ENCODE assay signal across 10 mouse cellular contexts in the genomic region with DNA sequence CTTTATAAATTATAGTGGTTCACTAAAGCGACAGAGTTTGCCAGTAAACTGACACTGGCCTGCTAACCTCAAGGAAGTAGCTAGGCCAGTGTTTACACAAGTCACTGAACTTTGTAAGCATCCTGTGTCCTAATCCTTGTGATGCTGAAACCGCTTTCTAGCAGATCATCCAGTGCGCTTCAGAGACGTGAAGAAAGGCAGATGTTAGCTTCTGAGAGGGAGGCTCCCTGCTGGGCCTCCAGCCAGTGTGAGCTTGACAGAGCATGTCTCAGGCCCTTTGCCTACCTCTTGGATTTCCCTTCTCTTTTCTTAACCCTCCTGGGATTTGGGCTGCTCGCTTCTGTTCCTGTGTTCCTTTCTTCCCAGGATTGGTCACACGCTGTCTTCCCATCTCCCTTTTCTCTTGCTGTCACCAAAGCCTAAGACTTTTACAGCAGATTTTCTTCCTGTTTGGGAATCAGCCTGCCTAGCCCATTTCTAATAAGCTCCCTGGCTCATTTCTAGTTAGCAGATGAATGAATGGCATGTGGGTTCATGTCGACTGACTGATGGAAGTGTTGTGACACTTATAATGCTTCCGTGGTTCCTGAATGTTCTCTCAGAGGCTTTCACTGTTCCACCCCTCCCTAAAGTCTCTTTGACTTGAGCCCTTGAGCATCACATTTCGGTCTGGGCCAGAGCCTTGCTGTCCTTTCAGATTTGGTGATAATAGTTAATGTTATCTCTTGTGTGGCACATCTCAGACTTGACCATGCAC.
DNase-seq lines count a peak whose midpoint lies in the region; ATAC-seq and TF ChIP-seq lines count a peak whose summit lies in the region.
"Had no signal": no experiment of that assay in that cellular context is flagged by ENCODE, and none has a peak within 500 bp of the region (broad histone marks: within the 10 kb centered on the region; RNA-seq: fewer than 3 reads in every experiment).

No protein-coding gene starts in this region.

- no peak overlapping the region for H3K27ac ChIP-seq in liver, adult 2 months (replicated peaks; ENCODE audit: insufficient read depth, low read depth, low read length)
- no peak overlapping the region for H3K27ac ChIP-seq in liver, embryonic 12.5 days
- H3K27ac ChIP-seq in liver, postnatal 0 days (ENCODE audit: low read depth): peak overlapping the region; percentile 61; the same call in 1 of the 2 replicates
- H3K27ac ChIP-seq in stomach, postnatal 0 days (replicated peaks): peak overlapping the region; percentile 46; the same call in 1 of the 2 replicates
- H3K27ac ChIP-seq in midbrain, embryonic 10.5 days (replicated peaks): no peak overlapping the region

- no peaks in the 10 kb centered on the region for H3K27me3 ChIP-seq in liver, adult 2 months (ENCODE audit: control insufficient read depth, insufficient read depth, low read length)
- H3K27me3 ChIP-seq in liver, embryonic 12.5 days (replicated peaks): no peaks in the 10 kb centered on the region
- no peaks in the 10 kb centered on the region for H3K27me3 ChIP-seq in liver, postnatal 0 days (ENCODE audit: insufficient read depth, low read length)
- no peaks in the 10 kb centered on the region for H3K27me3 ChIP-seq in stomach, postnatal 0 days (ENCODE audit: control insufficient read depth, insufficient read depth, low read length)
- no peaks in the 10 kb centered on the region for H3K27me3 ChIP-seq in midbrain, embryonic 10.5 days (ENCODE audit: low read depth, poor library complexity, severe bottlenecking)

- H3K79me2 ChIP-seq in liver, adult 2 months (ENCODE audit: control insufficient read depth, insufficient read depth, low read length): no peaks in the 10 kb centered on the region

- no peaks in the 10 kb centered on the region for H3K4me1 ChIP-seq in liver, adult 2 months (ENCODE audit: control insufficient read depth, insufficient read depth, low read length)
- no peaks in the 10 kb centered on the region for H3K4me1 ChIP-seq in liver, embryonic 12.5 days
- H3K4me1 ChIP-seq in liver, postnatal 0 days (ENCODE audit: insufficient read depth): no peaks in the 10 kb centered on the region
- no peaks in the 10 kb centered on the region for H3K4me1 ChIP-seq in stomach, postnatal 0 days (replicated peaks; ENCODE audit: control insufficient read depth, insufficient read depth)
- peaks cover 3% of the 10 kb centered on the region; the same call in 1 of the 2 replicates for H3K4me1 ChIP-seq in midbrain, embryonic 10.5 days

- no peak for TF ChIP-seq CTCF in liver, adult 2 months (IDR thresholded peaks at IDR 0.05; ENCODE audit: low read depth, low read length)
- no peak for TF ChIP-seq CTCF in liver, postnatal 0 days (IDR thresholded peaks at IDR 0.05; ENCODE audit: low read depth)
- no peak for TF ChIP-seq CTCF in stomach, postnatal 0 days (IDR thresholded peaks at IDR 0.05; ENCODE audit: low read depth)

- H3K4me2 ChIP-seq in liver, embryonic 12.5 days: no peak overlapping the region
- H3K4me2 ChIP-seq in liver, postnatal 0 days (ENCODE audit: low read depth, low read length): no peak overlapping the region
- H3K4me2 ChIP-seq in stomach, postnatal 0 days (replicated peaks; ENCODE audit: low read depth): no peak overlapping the region

- H3K9ac ChIP-seq in liver, adult 2 months (ENCODE audit: low read depth, low read length): no peak overlapping the region
- H3K9ac ChIP-seq in liver, embryonic 12.5 days: no peak overlapping the region
- no peak overlapping the region for H3K9ac ChIP-seq in liver, postnatal 0 days (replicated peaks)
- H3K9ac ChIP-seq in stomach, postnatal 0 days (ENCODE audit: low read length): no peak overlapping the region

- ATAC-seq in liver, embryonic 12.5 days: no peak
- peak; percentile 66 for ATAC-seq in liver, postnatal 0 days
- peak; percentile 74; the same call in 1 of the 2 replicates for ATAC-seq in stomach, postnatal 0 days (ENCODE audit: low FRiP score, low TSS enrichment)

- 87% methylated on average over 9 of the region's 9 CpGs for WGBS in liver, adult 2 months
- WGBS in liver, embryonic 12.5 days (ENCODE audit: insufficient replicate concordance): 70% methylated on average over 9 of the region's 9 CpGs
- WGBS in liver, postnatal 0 days (ENCODE audit: insufficient replicate concordance): 74% methylated on average over 9 of the region's 9 CpGs
- 33% methylated on average over 9 of the region's 9 CpGs for WGBS in stomach, postnatal 0 days
- WGBS in midbrain, embryonic 10.5 days: 76% methylated on average over 9 of the region's 9 CpGs

- DNase-seq in liver, adult 2 months (ENCODE audit: extremely low read depth, low read depth, low spot score): peak; percentile 45
- peak; percentile 11 for DNase-seq in heart, postnatal 25 days (ENCODE audit: low spot score)
- no peak for DNase-seq in liver, postnatal 0 days
- DNase-seq in stomach, postnatal 0 days (ENCODE audit: low spot score): no peak
- DNase-seq in midbrain, embryonic 10.5 days (ENCODE audit: low spot score): no peak
- DNase-seq in layer of hippocampus, adult 9-11 months: no peak
- no peak for DNase-seq in adrenal gland, adult 2 months
- DNase-seq: cerebellum, adult 9-11 months; midbrain, embryonic 14.5 days had no signal

- no peak for TF ChIP-seq POLR2A in liver, adult 2 months (IDR thresholded peaks at IDR 0.05; ENCODE audit: extremely low read depth, insufficient read depth, low read length)

- TF ChIP-seq EP300 in liver, postnatal 0 days (IDR thresholded peaks at IDR 0.05; ENCODE audit: low read depth): peak; percentile 24; the same call in 1 of the 2 replicates
- TF ChIP-seq EP300 in stomach, postnatal 0 days (optimal IDR thresholded peaks at IDR 0.05): no peak

- no peaks in the 10 kb centered on the region for H3K36me3 ChIP-seq in liver, adult 2 months (ENCODE audit: control insufficient read depth, insufficient read depth, low read length)
- H3K36me3 ChIP-seq in liver, embryonic 12.5 days: no peaks in the 10 kb centered on the region
- H3K36me3 ChIP-seq in liver, postnatal 0 days (replicated peaks; ENCODE audit: insufficient read depth, low read length): no peaks in the 10 kb centered on the region
- no peaks in the 10 kb centered on the region for H3K36me3 ChIP-seq in stomach, postnatal 0 days (ENCODE audit: control insufficient read depth, insufficient read depth, low read length)
- no peaks in the 10 kb centered on the region for H3K36me3 ChIP-seq in midbrain, embryonic 10.5 days

- H3K4me3 ChIP-seq in liver, adult 2 months (ENCODE audit: insufficient read depth, low read depth, low read length): no peak overlapping the region
- no peak overlapping the region for H3K4me3 ChIP-seq in liver, embryonic 12.5 days
- no peak overlapping the region for H3K4me3 ChIP-seq in liver, postnatal 0 days (ENCODE audit: low read depth, low read length)
- no peak overlapping the region for H3K4me3 ChIP-seq in stomach, postnatal 0 days (ENCODE audit: low read depth, low read length)
- H3K4me3 ChIP-seq in midbrain, embryonic 10.5 days: no peak overlapping the region

- intact Hi-C loops in heart, postnatal 25 days (cut with DNase I): no loop called here

- H3K9me3 ChIP-seq in liver, embryonic 12.5 days (replicated peaks): no peaks in the 10 kb centered on the region
- no peaks in the 10 kb centered on the region for H3K9me3 ChIP-seq in liver, postnatal 0 days (ENCODE audit: low read length)
- no peaks in the 10 kb centered on the region for H3K9me3 ChIP-seq in stomach, postnatal 0 days (ENCODE audit: control insufficient read depth, low read length)
- no peaks in the 10 kb centered on the region for H3K9me3 ChIP-seq in midbrain, embryonic 10.5 days (replicated peaks)

Comparison
In these comparisons a context has a peak if more than half of its experiments do, and no peak if none do; other contexts are left out.
1. DNase-seq: peak in liver, adult 2 months (single experiment) and heart, postnatal 25 days (single experiment); none in liver, postnatal 0 days (single experiment), stomach, postnatal 0 days (single experiment), midbrain, embryonic 10.5 days (single experiment), layer of hippocampus, adult 9-11 months (single experiment) and adrenal gland, adult 2 months (single experiment).
2. H3K27ac ChIP-seq: peak in liver, postnatal 0 days (single experiment) and stomach, postnatal 0 days (single experiment); none in liver, adult 2 months (single experiment), liver, embryonic 12.5 days (single experiment) and midbrain, embryonic 10.5 days (single experiment).